Mouse (Mus musculus): Measurements from ENCODE around the gene Trim32. TPM values are rescaled to one million over a fixed set of nuclear protein-coding genes. Genes with fewer than 3 reads are reported as not detected.

Gene Trim32
- total and polyA plus RNA-seq, 3 experiments = 0.05 TPM; not detected in 2

DNA sequence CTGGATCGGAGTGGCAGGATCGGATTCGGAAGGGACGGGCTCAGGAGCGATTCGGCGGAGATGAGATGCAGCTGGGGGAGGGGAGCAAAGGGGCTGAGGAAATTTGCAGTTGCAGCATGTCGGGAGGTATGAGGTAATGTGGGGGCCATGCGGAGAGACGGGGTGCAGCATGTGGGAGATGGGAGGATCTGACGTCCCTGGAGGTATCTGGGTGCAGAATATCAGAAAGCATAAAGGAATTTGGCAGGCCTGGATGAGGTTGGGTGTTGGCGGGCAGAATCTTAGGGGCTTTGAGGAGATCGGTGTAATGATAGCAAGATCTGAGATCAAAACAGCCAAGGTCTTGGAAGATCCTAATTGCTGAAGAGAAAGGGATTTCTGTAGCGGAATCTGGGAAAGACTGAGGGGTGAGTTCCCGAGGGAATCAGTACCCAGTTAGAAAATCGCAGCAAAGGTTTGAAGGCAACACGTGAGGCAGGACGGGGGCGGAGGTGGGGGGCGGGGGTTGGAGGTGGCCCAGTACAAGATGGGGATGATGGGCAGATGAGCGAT lies 441 bp downstream of the Trim32 start:
- no peaks in the 10 kb centered on the region for H3K27me3 ChIP-seq (ENCODE audit: insufficient read depth, low read length)
- DNase-seq (ENCODE audit: low spot score) (no peak), ATAC-seq (ENCODE audit: extremely low read depth, insufficient number of reproducible peaks, low FRiP score, poor library complexity, severe bottlenecking) (no peak)
- no peak for TF ChIP-seq GATA2 (IDR thresholded peaks at IDR 0.05; ENCODE audit: borderline replicate concordance, low read depth, low read length)
- TF ChIP-seq POLR2AphosphoS5 (IDR thresholded peaks at IDR 0.05; ENCODE audit: insufficient replicate concordance, low read depth, low read length) = no peak
- no peak for TF ChIP-seq TAL1 (conservative IDR thresholded peaks at IDR 0.05; ENCODE audit: low read depth, low read length)
- TF ChIP-seq GATA1 (IDR thresholded peaks at IDR 0.05; ENCODE audit: borderline replicate concordance, low read length) = no peak
- no peak for TF ChIP-seq CTCF (IDR thresholded peaks at IDR 0.05; ENCODE audit: low read depth, low read length)
- peaks cover 22% of the 10 kb centered on the region for H3K9me3 ChIP-seq (replicated peaks)
- H3K4me1 ChIP-seq (ENCODE audit: insufficient read depth, low read depth, low read length) = no peaks in the 10 kb centered on the region
- no peak overlapping the region for H3K4me3 ChIP-seq (ENCODE audit: low read depth, low read length)
- no peaks in the 10 kb centered on the region for H3K36me3 ChIP-seq (replicated peaks)

DNA sequence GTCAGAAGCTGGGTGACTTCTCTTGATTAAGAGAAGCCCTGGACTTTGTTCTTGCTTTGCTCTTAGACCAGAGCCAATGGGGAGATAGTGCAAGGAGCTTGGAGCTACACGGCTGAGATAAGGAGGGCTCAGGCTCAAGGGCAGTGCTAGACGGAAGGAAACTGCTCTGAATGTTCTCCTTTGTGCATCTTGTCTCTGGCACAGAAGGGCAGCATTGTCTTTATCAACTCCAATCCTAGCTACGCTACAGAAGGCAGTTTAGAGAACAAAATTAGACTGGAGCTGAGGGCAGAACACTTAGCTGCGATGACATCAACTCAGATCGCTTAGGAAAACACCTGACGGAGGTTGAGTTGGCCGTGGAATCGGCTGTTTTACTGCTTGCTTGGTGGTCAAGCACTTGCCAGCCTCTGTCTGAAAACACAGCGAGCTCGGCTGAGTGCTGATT lies 2.4 kb downstream of the Trim32 start:
- Histone ChIP-seq H3K36me3 (replicated peaks) (no peaks in the 10 kb centered on the region), H3K27me3 (ENCODE audit: insufficient read depth, low read length) (no peaks in the 10 kb centered on the region), H3K4me3 (ENCODE audit: low read depth, low read length) (no peak overlapping the region), H3K9me3 (replicated peaks) (peaks cover 24% of the 10 kb centered on the region), H3K4me1 (ENCODE audit: insufficient read depth, low read depth, low read length) (no peaks in the 10 kb centered on the region)
- no peak for DNase-seq (ENCODE audit: low spot score)
- no peak for ATAC-seq (ENCODE audit: extremely low read depth, insufficient number of reproducible peaks, low FRiP score, poor library complexity, severe bottlenecking)
- TF ChIP-seq POLR2AphosphoS5 (IDR thresholded peaks at IDR 0.05; ENCODE audit: insufficient replicate concordance, low read depth, low read length) = no peak
- no peak for TF ChIP-seq GATA2 (IDR thresholded peaks at IDR 0.05; ENCODE audit: borderline replicate concordance, low read depth, low read length)
- no peak for TF ChIP-seq GATA1 (IDR thresholded peaks at IDR 0.05; ENCODE audit: borderline replicate concordance, low read length)
- no peak for TF ChIP-seq CTCF (IDR thresholded peaks at IDR 0.05; ENCODE audit: low read depth, low read length)
- no peak for TF ChIP-seq TAL1 (conservative IDR thresholded peaks at IDR 0.05; ENCODE audit: low read depth, low read length)

DNA sequence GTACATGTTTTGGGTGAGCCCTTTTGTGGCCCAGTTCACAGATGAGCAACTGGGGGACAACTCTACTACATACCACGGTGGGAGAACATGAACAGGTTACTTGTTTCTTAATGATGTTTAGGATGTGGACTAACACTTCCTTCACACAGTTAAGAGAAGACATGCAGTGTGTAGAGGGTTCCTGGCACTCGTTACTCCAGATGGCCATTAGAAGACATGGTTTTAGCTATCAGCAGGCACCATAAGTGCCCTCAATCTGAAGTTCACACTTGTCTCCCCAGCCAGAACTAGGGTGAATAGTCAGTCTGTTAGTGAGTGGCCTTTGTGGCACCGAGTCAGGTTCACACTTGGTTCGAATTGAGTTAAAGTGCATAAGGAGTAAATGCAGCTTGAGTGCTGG lies 3.3 kb downstream of the Trim32 start:
- H3K36me3 ChIP-seq (replicated peaks) = no peaks in the 10 kb centered on the region
- TF ChIP-seq GATA2 (IDR thresholded peaks at IDR 0.05; ENCODE audit: borderline replicate concordance, low read depth, low read length) (no peak), POLR2AphosphoS5 (IDR thresholded peaks at IDR 0.05; ENCODE audit: insufficient replicate concordance, low read depth, low read length) (no peak), TAL1 (conservative IDR thresholded peaks at IDR 0.05; ENCODE audit: low read depth, low read length) (no peak), CTCF (IDR thresholded peaks at IDR 0.05; ENCODE audit: low read depth, low read length) (no peak), GATA1 (IDR thresholded peaks at IDR 0.05; ENCODE audit: borderline replicate concordance, low read length) (no peak)
- H3K27me3 ChIP-seq (ENCODE audit: insufficient read depth, low read length) = peaks cover under 1% of the 10 kb centered on the region; the same call in 1 of the 2 replicates
- ATAC-seq (ENCODE audit: extremely low read depth, insufficient number of reproducible peaks, low FRiP score, poor library complexity, severe bottlenecking) = no peak
- DNase-seq (ENCODE audit: low spot score) = no peak
- no peak overlapping the region for H3K4me3 ChIP-seq (ENCODE audit: low read depth, low read length)
- no peaks in the 10 kb centered on the region for H3K4me1 ChIP-seq (ENCODE audit: insufficient read depth, low read depth, low read length)
- H3K9me3 ChIP-seq (replicated peaks) = peaks cover 26% of the 10 kb centered on the region

DNA sequence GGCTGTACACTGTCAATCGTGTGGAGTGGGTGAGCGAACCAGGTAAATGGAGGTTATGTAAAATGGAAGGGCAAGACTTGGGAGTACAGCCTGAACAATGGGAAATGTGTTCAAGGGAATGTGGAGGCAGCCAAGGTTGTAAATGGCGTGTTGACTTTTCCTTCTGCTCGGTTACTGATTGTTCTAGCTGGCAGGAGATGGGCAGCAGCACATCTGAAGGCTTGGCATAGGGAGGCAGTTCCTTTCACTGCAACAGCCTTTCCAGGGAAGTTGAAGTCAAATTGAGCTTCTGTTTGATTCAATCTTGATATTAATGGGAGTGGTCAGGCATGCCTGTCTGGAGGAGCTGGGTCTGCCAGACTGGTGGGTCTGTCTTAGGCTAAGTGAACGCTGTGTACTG lies 5.5 kb downstream of the Trim32 start:
- Histone ChIP-seq H3K27me3 (ENCODE audit: insufficient read depth, low read length) (peaks cover 5% of the 10 kb centered on the region; the same call in 1 of the 2 replicates), H3K9me3 (replicated peaks) (peaks cover 36% of the 10 kb centered on the region), H3K36me3 (replicated peaks) (no peaks in the 10 kb centered on the region), H3K4me1 (ENCODE audit: insufficient read depth, low read depth, low read length) (no peaks in the 10 kb centered on the region), H3K4me3 (ENCODE audit: low read depth, low read length) (no peak overlapping the region)
- ATAC-seq (ENCODE audit: extremely low read depth, insufficient number of reproducible peaks, low FRiP score, poor library complexity, severe bottlenecking) = no peak
- DNase-seq (ENCODE audit: low spot score) = no peak
- TF ChIP-seq POLR2AphosphoS5 (IDR thresholded peaks at IDR 0.05; ENCODE audit: insufficient replicate concordance, low read depth, low read length) = no peak
- TF ChIP-seq TAL1 (conservative IDR thresholded peaks at IDR 0.05; ENCODE audit: low read depth, low read length) = no peak
- TF ChIP-seq CTCF (IDR thresholded peaks at IDR 0.05; ENCODE audit: low read depth, low read length) = no peak
- no peak for TF ChIP-seq GATA1 (IDR thresholded peaks at IDR 0.05; ENCODE audit: borderline replicate concordance, low read length)
- TF ChIP-seq GATA2 (IDR thresholded peaks at IDR 0.05; ENCODE audit: borderline replicate concordance, low read depth, low read length) = no peak

DNA sequence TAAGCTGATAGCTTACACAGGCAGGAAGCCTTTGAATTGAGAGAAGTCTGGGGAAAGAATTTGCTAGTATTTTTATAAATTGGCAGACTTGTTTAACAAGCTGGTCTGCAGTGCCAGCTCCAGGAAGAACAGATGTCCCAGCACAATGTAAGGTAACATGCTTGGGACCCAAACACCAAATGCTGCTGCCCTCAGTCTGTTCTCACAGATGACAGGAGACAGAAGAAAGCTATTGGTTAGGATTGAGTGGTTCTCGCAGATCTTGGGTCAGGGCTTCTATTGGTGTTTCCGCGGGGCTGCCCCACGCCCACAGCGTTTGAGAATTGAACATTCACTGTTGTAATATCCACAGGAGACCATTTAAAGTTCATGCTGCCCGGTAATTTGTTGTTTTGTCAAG lies 6.1 kb downstream of the Trim32 start:
- H3K27me3 ChIP-seq (ENCODE audit: insufficient read depth, low read length) = peaks cover 5% of the 10 kb centered on the region; the same call in 1 of the 2 replicates
- TF ChIP-seq POLR2AphosphoS5 (IDR thresholded peaks at IDR 0.05; ENCODE audit: insufficient replicate concordance, low read depth, low read length) (no peak), TAL1 (conservative IDR thresholded peaks at IDR 0.05; ENCODE audit: low read depth, low read length) (no peak), GATA2 (IDR thresholded peaks at IDR 0.05; ENCODE audit: borderline replicate concordance, low read depth, low read length) (no peak), CTCF (IDR thresholded peaks at IDR 0.05; ENCODE audit: low read depth, low read length) (no peak), GATA1 (IDR thresholded peaks at IDR 0.05; ENCODE audit: borderline replicate concordance, low read length) (no peak)
- DNase-seq (ENCODE audit: low spot score) (no peak), ATAC-seq (ENCODE audit: extremely low read depth, insufficient number of reproducible peaks, low FRiP score, poor library complexity, severe bottlenecking) (no peak)
- no peaks in the 10 kb centered on the region for H3K4me1 ChIP-seq (ENCODE audit: insufficient read depth, low read depth, low read length)
- no peaks in the 10 kb centered on the region for H3K36me3 ChIP-seq (replicated peaks)
- no peak overlapping the region for H3K4me3 ChIP-seq (ENCODE audit: low read depth, low read length)
- peaks cover 36% of the 10 kb centered on the region for H3K9me3 ChIP-seq (replicated peaks)

DNA sequence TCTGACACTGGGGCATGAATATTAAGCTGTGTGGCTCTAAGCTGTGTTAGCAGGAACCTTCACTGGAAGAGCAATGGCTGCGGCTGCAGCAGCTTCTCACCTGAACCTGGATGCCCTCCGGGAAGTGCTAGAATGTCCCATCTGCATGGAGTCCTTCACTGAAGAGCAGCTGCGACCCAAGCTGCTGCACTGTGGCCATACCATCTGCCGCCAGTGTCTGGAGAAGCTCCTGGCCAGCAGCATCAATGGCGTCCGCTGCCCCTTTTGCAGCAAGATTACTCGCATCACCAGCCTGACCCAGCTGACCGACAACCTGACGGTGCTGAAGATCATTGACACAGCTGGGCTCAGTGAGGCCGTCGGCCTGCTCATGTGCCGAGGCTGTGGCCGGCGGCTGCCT lies 8.3 kb downstream of the Trim32 start:
- H3K4me3 ChIP-seq (ENCODE audit: low read depth, low read length) = peak overlapping the region; percentile 9; the same call in 1 of the 2 replicates
- no peak for TF ChIP-seq GATA2 (IDR thresholded peaks at IDR 0.05; ENCODE audit: borderline replicate concordance, low read depth, low read length)
- no peak for TF ChIP-seq CTCF (IDR thresholded peaks at IDR 0.05; ENCODE audit: low read depth, low read length)
- TF ChIP-seq GATA1 (IDR thresholded peaks at IDR 0.05; ENCODE audit: borderline replicate concordance, low read length) = no peak
- TF ChIP-seq TAL1 (conservative IDR thresholded peaks at IDR 0.05; ENCODE audit: low read depth, low read length) = no peak
- TF ChIP-seq POLR2AphosphoS5 (IDR thresholded peaks at IDR 0.05; ENCODE audit: insufficient replicate concordance, low read depth, low read length) = no peak
- DNase-seq (ENCODE audit: low spot score) (no peak), ATAC-seq (ENCODE audit: extremely low read depth, insufficient number of reproducible peaks, low FRiP score, poor library complexity, severe bottlenecking) (no peak)
- H3K36me3 ChIP-seq (replicated peaks) = no peaks in the 10 kb centered on the region
- peaks cover 31% of the 10 kb centered on the region for H3K9me3 ChIP-seq (replicated peaks)
- H3K4me1 ChIP-seq (ENCODE audit: insufficient read depth, low read depth, low read length) = no peaks in the 10 kb centered on the region
- peaks cover 5% of the 10 kb centered on the region; the same call in 1 of the 2 replicates for H3K27me3 ChIP-seq (ENCODE audit: insufficient read depth, low read length)
